17 mouse cellular contexts compared by ENCODE assay signal in the genomic region with DNA sequence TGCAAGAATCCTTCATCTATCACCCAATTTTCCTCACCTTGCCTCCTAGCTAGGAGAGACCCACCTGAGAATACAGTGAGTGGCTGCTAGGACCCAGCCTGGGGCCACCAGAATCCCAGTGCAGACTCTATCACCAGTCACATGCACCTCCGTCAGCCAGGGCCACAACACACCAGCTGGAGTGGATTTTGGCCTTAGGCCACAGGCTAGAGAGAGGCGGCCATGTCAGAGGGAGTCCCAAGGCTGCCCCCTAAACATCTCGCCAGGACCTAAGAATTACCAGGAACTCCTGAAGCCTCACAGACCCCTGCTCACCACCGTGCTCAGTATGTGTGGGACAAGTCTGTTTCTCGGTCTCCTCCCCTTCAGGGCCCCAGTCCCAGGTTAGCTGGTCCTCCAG. TPM values are rescaled to one million over a fixed set of nuclear protein-coding genes. Genes with fewer than 3 reads are reported as not detected.
DNase-seq lines count a peak whose midpoint lies in the region; ATAC-seq and TF ChIP-seq lines count a peak whose summit lies in the region.
"Had no signal": no experiment of that assay in that cellular context is flagged by ENCODE, and none has a peak within 500 bp of the region (broad histone marks: within the 10 kb centered on the region; RNA-seq: fewer than 3 reads in every experiment).

No protein-coding gene starts in this region.

- TF ChIP-seq CTCF in hindbrain, postnatal 0 days (IDR thresholded peaks at IDR 0.05; ENCODE audit: low read depth): no peak
- TF ChIP-seq CTCF in lung, postnatal 0 days (IDR thresholded peaks at IDR 0.05): no peak

- peak overlapping the region; percentile 80; the same call in 1 of the 2 replicates for H3K4me2 ChIP-seq in hindbrain, embryonic 13.5 days
- H3K4me2 ChIP-seq in hindbrain, postnatal 0 days (ENCODE audit: low read depth, low read length): no peak overlapping the region
- no peak overlapping the region for H3K4me2 ChIP-seq in lung, postnatal 0 days (replicated peaks; ENCODE audit: low read depth, low read length)
- no peak overlapping the region for H3K4me2 ChIP-seq in neural tube, embryonic 13.5 days

- ATAC-seq in hindbrain, embryonic 13.5 days (ENCODE audit: low FRiP score): no peak
- ATAC-seq in hindbrain, postnatal 0 days: no peak
- no peak for ATAC-seq in lung, postnatal 0 days
- no peak for ATAC-seq in neural tube, embryonic 13.5 days (ENCODE audit: low read depth)
- ATAC-seq: forebrain, embryonic 15.5 days had no signal

- DNase-seq in hindbrain, postnatal 0 days (ENCODE audit: low spot score): no peak
- no peak for DNase-seq in lung, postnatal 0 days (ENCODE audit: low spot score)
- no peak for DNase-seq in lung, postnatal 36 days
- DNase-seq in embryonic facial prominence, embryonic 10.5 days (ENCODE audit: low spot score): no peak
- DNase-seq in gastrocnemius, postnatal 14 days: no peak
- DNase-seq: adrenal gland, postnatal 10 days; cerebellum, adult 2 months; heart, postnatal 36 days; kidney, adult 18-20 months; layer of hippocampus, postnatal 36 days; right cerebral cortex, postnatal 25 days had no signal

- H3K4me1 ChIP-seq in hindbrain, embryonic 13.5 days (replicated peaks): peaks cover 25% of the 10 kb centered on the region
- H3K4me1 ChIP-seq in hindbrain, postnatal 0 days (ENCODE audit: insufficient read depth, low read length): peaks cover 3% of the 10 kb centered on the region; the same call in 1 of the 2 replicates
- peaks cover 10% of the 10 kb centered on the region; the same call in 1 of the 2 replicates for H3K4me1 ChIP-seq in lung, postnatal 0 days (ENCODE audit: insufficient read depth, low read depth, low read length)
- peaks cover 68% of the 10 kb centered on the region for H3K4me1 ChIP-seq in embryonic facial prominence, embryonic 10.5 days
- peaks cover 24% of the 10 kb centered on the region for H3K4me1 ChIP-seq in neural tube, embryonic 13.5 days (replicated peaks)

- intact Hi-C loops in gastrocnemius, postnatal 14 days (cut with DNase I; ENCODE audit: low total_unique reads): no loop called here

- no peaks in the 10 kb centered on the region for H3K9me3 ChIP-seq in hindbrain, embryonic 13.5 days
- H3K9me3 ChIP-seq in hindbrain, postnatal 0 days (ENCODE audit: low read length): no peaks in the 10 kb centered on the region
- H3K9me3 ChIP-seq in lung, postnatal 0 days (ENCODE audit: low read length): no peaks in the 10 kb centered on the region
- no peaks in the 10 kb centered on the region for H3K9me3 ChIP-seq in embryonic facial prominence, embryonic 10.5 days
- H3K9me3 ChIP-seq in neural tube, embryonic 13.5 days: no peaks in the 10 kb centered on the region
- H3K9me3 ChIP-seq: forebrain, embryonic 15.5 days; liver, embryonic 15.5 days; megakaryocyte, embryonic 14.5 days had no signal

- no peak overlapping the region for H3K4me3 ChIP-seq in hindbrain, embryonic 13.5 days
- no peak overlapping the region for H3K4me3 ChIP-seq in hindbrain, postnatal 0 days (ENCODE audit: low read length)
- no peak overlapping the region for H3K4me3 ChIP-seq in lung, postnatal 0 days (ENCODE audit: low read depth, low read length)
- peak overlapping the region; percentile 79; the same call in 1 of the 2 replicates for H3K4me3 ChIP-seq in embryonic facial prominence, embryonic 10.5 days
- H3K4me3 ChIP-seq in neural tube, embryonic 13.5 days: no peak overlapping the region
- H3K4me3 ChIP-seq: liver, embryonic 15.5 days had no signal

- H3K9ac ChIP-seq in hindbrain, embryonic 13.5 days: 0 out of 2 replicates have a peak overlapping the region, but pooled peaks have one; percentile 10
- H3K9ac ChIP-seq in hindbrain, postnatal 0 days (replicated peaks; ENCODE audit: low read length): no peak overlapping the region
- H3K9ac ChIP-seq in lung, postnatal 0 days (replicated peaks; ENCODE audit: low read depth): no peak overlapping the region
- peak overlapping the region; percentile 23; the same call in 1 of the 2 replicates for H3K9ac ChIP-seq in neural tube, embryonic 13.5 days
- H3K9ac ChIP-seq: forebrain, embryonic 15.5 days had no signal

- WGBS in hindbrain, embryonic 13.5 days: 88% methylated on average over 5 of the region's 5 CpGs
- WGBS in hindbrain, postnatal 0 days: 82% methylated on average over 5 of the region's 5 CpGs
- WGBS in lung, postnatal 0 days: 58% methylated on average over 5 of the region's 5 CpGs
- WGBS in embryonic facial prominence, embryonic 10.5 days: 83% methylated on average over 5 of the region's 5 CpGs
- WGBS in neural tube, embryonic 13.5 days: 81% methylated on average over 5 of the region's 5 CpGs

- peaks cover 29% of the 10 kb centered on the region for H3K27me3 ChIP-seq in hindbrain, embryonic 13.5 days
- H3K27me3 ChIP-seq in hindbrain, postnatal 0 days (ENCODE audit: insufficient read depth, low read length): peaks cover 9% of the 10 kb centered on the region; the same call in 1 of the 2 replicates
- no peaks in the 10 kb centered on the region for H3K27me3 ChIP-seq in lung, postnatal 0 days (replicated peaks; ENCODE audit: insufficient read depth, low read length)
- H3K27me3 ChIP-seq in embryonic facial prominence, embryonic 10.5 days (replicated peaks; ENCODE audit: low read depth, poor library complexity, severe bottlenecking): peaks cover 23% of the 10 kb centered on the region
- H3K27me3 ChIP-seq in neural tube, embryonic 13.5 days: peaks cover 23% of the 10 kb centered on the region

- H3K36me3 ChIP-seq in hindbrain, embryonic 13.5 days: no peaks in the 10 kb centered on the region
- H3K36me3 ChIP-seq in hindbrain, postnatal 0 days (ENCODE audit: insufficient read depth, low read length): no peaks in the 10 kb centered on the region
- H3K36me3 ChIP-seq in lung, postnatal 0 days (ENCODE audit: insufficient read depth, low read length): no peaks in the 10 kb centered on the region
- H3K36me3 ChIP-seq in embryonic facial prominence, embryonic 10.5 days (replicated peaks): no peaks in the 10 kb centered on the region
- no peaks in the 10 kb centered on the region for H3K36me3 ChIP-seq in neural tube, embryonic 13.5 days
- H3K36me3 ChIP-seq: forebrain, embryonic 15.5 days; liver, embryonic 15.5 days had no signal

- no peak overlapping the region for H3K27ac ChIP-seq in hindbrain, embryonic 13.5 days
- H3K27ac ChIP-seq in hindbrain, postnatal 0 days: no peak overlapping the region
- H3K27ac ChIP-seq in lung, postnatal 0 days (ENCODE audit: low read length): peak overlapping the region; percentile 95; the same call in 1 of the 2 replicates
- H3K27ac ChIP-seq in embryonic facial prominence, embryonic 10.5 days (replicated peaks): peak overlapping the region; percentile 77
- H3K27ac ChIP-seq in neural tube, embryonic 13.5 days (replicated peaks): no peak overlapping the region
- H3K27ac ChIP-seq: liver, embryonic 15.5 days had no signal

- TF ChIP-seq EP300 in lung, postnatal 0 days (IDR thresholded peaks at IDR 0.05): no peak

RNA-seq across cellular contexts. Expression of gene Prss8, which starts 4.2 kb away (rescaled TPM):
- polyA plus RNA-seq in hindbrain, embryonic 13.5 days (2015; fragmentation: Nextera tagmentation; extraction: Ambion mirVana): 0.26 and 0.30 TPM in 2 replicates
- 0.26 and 0.32 TPM in 2 replicates for total RNA-seq in hindbrain, postnatal 0 days (2014; rRNA removed)
- polyA plus RNA-seq in hindbrain, postnatal 0 days (2015; fragmentation: Nextera tagmentation; extraction: Ambion mirVana): 0.35 and 0.44 TPM in 2 replicates
- 141 and 152 TPM in 2 replicates for polyA plus RNA-seq in lung, postnatal 0 days (2015; fragmentation: Nextera tagmentation; extraction: Ambion mirVana)
- 14.8 and 15.8 TPM in 2 replicates for polyA plus RNA-seq in embryonic facial prominence, embryonic 10.5 days (2016; fragmentation: Nextera tagmentation; extraction: Ambion mirVana)
- polyA plus RNA-seq in neural tube, embryonic 13.5 days (2015; fragmentation: Nextera tagmentation; extraction: Ambion mirVana): 0.18 and 0.58 TPM in 2 replicates
- not detected for total RNA-seq in gastrocnemius, postnatal 14 days (2021)
- total RNA-seq: heart, postnatal 36 days; left cerebral cortex, postnatal 36 days had no signal

RNA-seq across cellular contexts. Expression of gene Prss36, which starts 12.4 kb away (rescaled TPM):
- 11.8 and 13.3 TPM in 2 replicates for polyA plus RNA-seq in hindbrain, embryonic 13.5 days (2015; fragmentation: Nextera tagmentation; extraction: Ambion mirVana)
- total RNA-seq in hindbrain, postnatal 0 days (2014; rRNA removed): 17.0 and 19.9 TPM in 2 replicates
- 16.5 and 17.3 TPM in 2 replicates for polyA plus RNA-seq in hindbrain, postnatal 0 days (2015; fragmentation: Nextera tagmentation; extraction: Ambion mirVana)
- 9.2 and 10.0 TPM in 2 replicates for polyA plus RNA-seq in lung, postnatal 0 days (2015; fragmentation: Nextera tagmentation; extraction: Ambion mirVana)
- 10.7 and 12.9 TPM in 2 replicates for polyA plus RNA-seq in embryonic facial prominence, embryonic 10.5 days (2016; fragmentation: Nextera tagmentation; extraction: Ambion mirVana)
- 13.7 and 14.8 TPM in 2 replicates for polyA plus RNA-seq in neural tube, embryonic 13.5 days (2015; fragmentation: Nextera tagmentation; extraction: Ambion mirVana)
- total RNA-seq in gastrocnemius, postnatal 14 days (2021): 1 to 10 TPM; 6.5 to 8.2 TPM

RNA-seq across cellular contexts. Expression of gene Kat8, which starts 21.8 kb away (rescaled TPM):
- polyA plus RNA-seq in hindbrain, embryonic 13.5 days (2015; fragmentation: Nextera tagmentation; extraction: Ambion mirVana): 47.1 and 50.9 TPM in 2 replicates
- total RNA-seq in hindbrain, postnatal 0 days (2014; rRNA removed): 24.9 and 33.5 TPM in 2 replicates
- 30.1 and 33.9 TPM in 2 replicates for polyA plus RNA-seq in hindbrain, postnatal 0 days (2015; fragmentation: Nextera tagmentation; extraction: Ambion mirVana)
- 21.1 TPM in 2 replicates for polyA plus RNA-seq in lung, postnatal 0 days (2015; fragmentation: Nextera tagmentation; extraction: Ambion mirVana)
- 48.7 and 49.6 TPM in 2 replicates for polyA plus RNA-seq in embryonic facial prominence, embryonic 10.5 days (2016; fragmentation: Nextera tagmentation; extraction: Ambion mirVana)
- 47.1 and 55.8 TPM in 2 replicates for polyA plus RNA-seq in neural tube, embryonic 13.5 days (2015; fragmentation: Nextera tagmentation; extraction: Ambion mirVana)
- total RNA-seq in gastrocnemius, postnatal 14 days (2021): 10 to 100 TPM; 12.5 to 15.2 TPM

RNA-seq across cellular contexts. Expression of gene Bckdk, which starts 30.2 kb away (rescaled TPM):
- polyA plus RNA-seq in hindbrain, embryonic 13.5 days (2015; fragmentation: Nextera tagmentation; extraction: Ambion mirVana): 59.7 and 66.8 TPM in 2 replicates
- total RNA-seq in hindbrain, postnatal 0 days (2014; rRNA removed): 44.3 and 55.0 TPM in 2 replicates
- polyA plus RNA-seq in hindbrain, postnatal 0 days (2015; fragmentation: Nextera tagmentation; extraction: Ambion mirVana): 61.5 and 63.5 TPM in 2 replicates
- 74.4 and 81.2 TPM in 2 replicates for polyA plus RNA-seq in lung, postnatal 0 days (2015; fragmentation: Nextera tagmentation; extraction: Ambion mirVana)
- 111 and 119 TPM in 2 replicates for polyA plus RNA-seq in embryonic facial prominence, embryonic 10.5 days (2016; fragmentation: Nextera tagmentation; extraction: Ambion mirVana)
- polyA plus RNA-seq in neural tube, embryonic 13.5 days (2015; fragmentation: Nextera tagmentation; extraction: Ambion mirVana): 55.3 and 64.4 TPM in 2 replicates
- total RNA-seq in gastrocnemius, postnatal 14 days (2021): 100 to 1,000 TPM; 103 to 113 TPM

RNA-seq across cellular contexts. Expression of gene Fus, which starts 33.2 kb away (rescaled TPM):
- 397 and 402 TPM in 2 replicates for polyA plus RNA-seq in hindbrain, embryonic 13.5 days (2015; fragmentation: Nextera tagmentation; extraction: Ambion mirVana)
- 34.4 and 45.0 TPM in 2 replicates for total RNA-seq in hindbrain, postnatal 0 days (2014; rRNA removed)
- 281 and 299 TPM in 2 replicates for polyA plus RNA-seq in hindbrain, postnatal 0 days (2015; fragmentation: Nextera tagmentation; extraction: Ambion mirVana)
- 139 and 147 TPM in 2 replicates for polyA plus RNA-seq in lung, postnatal 0 days (2015; fragmentation: Nextera tagmentation; extraction: Ambion mirVana)
- polyA plus RNA-seq in embryonic facial prominence, embryonic 10.5 days (2016; fragmentation: Nextera tagmentation; extraction: Ambion mirVana): 349 and 372 TPM in 2 replicates
- polyA plus RNA-seq in neural tube, embryonic 13.5 days (2015; fragmentation: Nextera tagmentation; extraction: Ambion mirVana): 376 and 434 TPM in 2 replicates
- total RNA-seq in gastrocnemius, postnatal 14 days (2021): 100 to 1,000 TPM; 111 to 123 TPM

Comparison
In these comparisons a context has a peak if more than half of its experiments do, and no peak if none do; other contexts are left out.
1. H3K9ac ChIP-seq: peak in hindbrain, embryonic 13.5 days (single experiment) and neural tube, embryonic 13.5 days (single experiment); none in hindbrain, postnatal 0 days (single experiment) and lung, postnatal 0 days (single experiment).
2. H3K27ac ChIP-seq: peak in lung, postnatal 0 days (single experiment) and embryonic facial prominence, embryonic 10.5 days (single experiment); none in hindbrain, embryonic 13.5 days (single experiment), hindbrain, postnatal 0 days (single experiment) and neural tube, embryonic 13.5 days (single experiment).
3. RNA of gene Prss8, which starts 4.2 kb away (polyA plus RNA-seq): 141 to 152 TPM in lung, postnatal 0 days and 14.8 to 15.8 TPM in embryonic facial prominence, embryonic 10.5 days; 0.35 to 0.44 TPM in hindbrain, postnatal 0 days, 0.26 to 0.30 TPM in hindbrain, embryonic 13.5 days and 0.18 to 0.58 TPM in neural tube, embryonic 13.5 days; every median in the first group is over 10 times any median in the second.